Mouse (Mus musculus) heart, postnatal 14 days (tissue): ENCODE data around the gene Tbx4. TPM values are rescaled to one million over a fixed set of nuclear protein-coding genes. Genes with fewer than 3 reads are reported as not detected.

Experiments used
- DNase-seq, 2 experiments: peaks; one replicate each; pipeline ENCODE4 v3.0.0; 2021 to 2022
- intact Hi-C: fragments of 180-260 bp; cut with DNase I; formaldehyde crosslinking; loops from one replicate; pipeline ENCODE4 v1.15.1; 2025
- long read RNA-seq, 2 experiments: library from polyadenylated mRNA; stranded (forward); transcript quantifications; one replicate each; pipeline ENCODE4 v2.0.0; 2021
- total RNA-seq, 2 experiments: library from RNA; stranded (reverse); gene quantifications; 2 replicates each; pipeline ENCODE4 v1.2.3; 2021

Gene Tbx4
- under 1 TPM in 1 of 2 experiments, not detected in 1; 0.14 TPM for total RNA-seq
- long read RNA-seq, experiment 1 = 0 reads
- long read RNA-seq, experiment 2 = 0 reads

DNA sequence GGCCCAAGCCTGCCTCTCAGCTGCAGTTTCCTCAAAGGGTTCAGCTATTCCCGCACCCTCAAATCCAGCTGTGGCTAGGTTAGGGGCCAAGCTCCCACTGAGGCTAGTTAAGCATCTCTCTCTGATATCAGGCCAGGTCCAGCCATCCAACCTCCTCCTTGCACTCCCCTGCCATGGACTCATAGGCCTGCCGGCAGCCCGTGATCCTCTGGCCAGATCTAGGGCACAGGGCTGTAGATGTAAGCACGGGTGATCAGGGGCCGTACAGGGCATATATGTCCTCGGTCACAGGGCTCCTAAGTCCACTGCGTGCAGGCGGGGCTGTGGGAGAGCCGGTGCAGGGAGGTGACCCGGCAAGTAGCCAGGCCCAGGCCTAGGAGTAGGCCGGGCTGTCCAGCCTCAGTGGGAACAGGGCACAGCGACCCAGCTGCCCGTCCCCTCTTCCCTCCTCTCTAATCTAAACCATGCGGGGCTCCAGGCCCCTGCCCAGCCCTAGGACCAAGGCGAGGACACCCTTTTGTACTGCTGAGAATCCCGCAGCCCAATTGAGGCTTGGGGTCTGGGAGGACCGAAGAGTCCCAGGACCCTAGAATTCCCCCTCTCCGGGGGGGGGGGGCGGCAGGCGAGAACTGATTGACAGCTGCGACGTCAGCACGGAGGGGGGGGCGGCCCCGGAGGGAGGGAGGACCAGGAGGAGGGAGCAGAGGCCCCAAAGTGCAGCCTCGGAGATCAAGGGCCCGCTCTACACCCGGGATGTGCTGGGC lies at the start of gene Tbx4:
Gene Tbx4 (plus strand): TSS at position 758 of the 764 bp plus-strand sequence.
- intact Hi-C loops = no loop called here
- no peak for DNase-seq

DNA sequence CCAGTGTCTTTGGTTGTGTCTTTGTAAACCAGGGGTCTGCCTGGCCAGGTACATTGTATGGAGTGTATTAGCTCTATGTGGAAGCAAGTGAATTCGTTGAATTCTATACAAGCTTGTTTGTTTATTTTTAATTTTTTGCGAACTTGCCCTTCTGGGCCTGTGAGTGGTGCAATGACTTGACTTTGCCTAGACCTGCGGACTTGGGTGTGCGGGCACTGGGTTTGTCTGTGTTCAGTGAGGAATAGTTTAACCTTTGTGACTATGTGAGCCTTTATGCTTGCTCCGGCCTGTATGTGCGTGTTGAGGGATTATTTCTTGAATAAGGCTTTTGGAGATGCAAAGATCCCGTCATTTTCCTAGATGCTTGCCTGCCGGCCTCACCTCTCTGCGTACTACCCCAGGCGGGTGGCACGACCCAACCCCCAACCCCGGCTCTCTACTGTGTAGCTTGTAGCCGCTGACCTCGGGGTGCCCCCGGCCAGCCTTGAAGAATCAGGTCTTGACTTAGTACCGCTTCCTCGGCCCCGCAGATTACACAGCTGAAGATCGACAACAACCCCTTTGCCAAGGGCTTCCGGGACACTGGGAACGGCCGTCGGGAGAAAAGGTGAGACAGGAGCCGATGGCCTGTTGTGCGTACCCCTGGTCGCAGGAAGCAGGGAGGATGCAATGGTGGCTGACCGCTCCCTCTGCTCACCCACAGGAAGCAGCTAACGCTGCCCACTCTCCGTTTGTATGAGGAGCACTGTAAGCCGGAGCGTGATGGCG lies 49.5 kb upstream of the Tbx4 start:
- intact Hi-C loops = no loop called here
- no peak for DNase-seq

DNA sequence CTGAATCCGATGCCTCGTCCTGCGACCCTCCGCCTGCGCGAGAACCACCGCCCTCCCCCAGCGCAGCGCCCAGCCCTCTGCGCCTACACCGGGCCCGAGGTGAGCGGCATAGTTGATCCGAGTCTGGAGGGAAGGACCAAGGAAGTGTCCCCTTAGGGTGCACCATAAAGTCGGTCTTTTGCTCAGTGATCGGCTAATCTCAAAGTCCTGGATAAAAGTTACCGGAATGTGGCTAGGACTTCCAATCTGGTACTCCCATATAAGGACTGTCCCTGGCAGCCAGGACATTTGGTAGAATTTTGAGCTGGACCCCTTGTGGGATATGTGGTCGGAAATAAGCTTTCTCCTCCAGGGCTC lies 49.0 kb upstream of the Tbx4 start:
- DNase-seq = no peak
- intact Hi-C loops = no loop called here

DNA sequence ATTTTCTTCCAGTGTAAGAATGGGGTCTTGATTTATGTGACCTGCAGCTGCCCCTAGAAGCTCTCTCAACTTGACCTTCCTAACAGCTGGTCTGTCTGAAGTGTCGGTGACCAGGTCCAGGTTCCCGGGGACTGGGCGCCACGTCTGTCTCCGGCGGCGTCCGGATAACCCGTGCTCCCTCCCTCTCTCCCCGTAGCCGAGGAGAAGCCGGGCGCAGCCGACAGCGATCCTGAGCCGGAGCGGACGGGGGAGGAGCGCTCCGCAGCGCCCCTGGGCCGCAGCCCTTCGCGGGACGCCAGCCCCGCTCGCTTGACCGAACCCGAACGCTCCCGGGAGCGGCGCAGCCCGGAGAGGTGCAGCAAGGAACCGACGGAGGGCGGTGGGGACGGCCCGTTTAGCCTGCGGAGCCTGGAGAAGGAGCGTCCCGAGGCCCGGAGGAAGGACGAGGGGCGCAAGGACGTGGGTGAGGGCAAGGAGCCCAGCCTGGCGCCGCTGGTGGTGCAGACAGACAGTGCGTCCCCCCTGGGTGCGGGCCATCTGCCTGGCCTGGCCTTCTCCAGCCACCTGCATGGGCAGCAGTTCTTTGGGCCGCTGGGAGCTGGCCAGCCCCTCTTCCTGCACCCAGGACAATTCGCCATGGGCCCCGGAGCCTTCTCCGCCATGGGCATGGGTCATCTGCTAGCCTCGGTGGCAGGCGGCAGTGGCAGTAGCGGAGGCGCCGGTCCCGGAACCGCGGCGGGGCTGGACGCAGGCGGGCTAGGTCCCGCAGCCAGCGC lies 48.4 kb upstream of the Tbx4 start:
- DNase-seq = no peak
- intact Hi-C loops = no loop called here

DNA sequence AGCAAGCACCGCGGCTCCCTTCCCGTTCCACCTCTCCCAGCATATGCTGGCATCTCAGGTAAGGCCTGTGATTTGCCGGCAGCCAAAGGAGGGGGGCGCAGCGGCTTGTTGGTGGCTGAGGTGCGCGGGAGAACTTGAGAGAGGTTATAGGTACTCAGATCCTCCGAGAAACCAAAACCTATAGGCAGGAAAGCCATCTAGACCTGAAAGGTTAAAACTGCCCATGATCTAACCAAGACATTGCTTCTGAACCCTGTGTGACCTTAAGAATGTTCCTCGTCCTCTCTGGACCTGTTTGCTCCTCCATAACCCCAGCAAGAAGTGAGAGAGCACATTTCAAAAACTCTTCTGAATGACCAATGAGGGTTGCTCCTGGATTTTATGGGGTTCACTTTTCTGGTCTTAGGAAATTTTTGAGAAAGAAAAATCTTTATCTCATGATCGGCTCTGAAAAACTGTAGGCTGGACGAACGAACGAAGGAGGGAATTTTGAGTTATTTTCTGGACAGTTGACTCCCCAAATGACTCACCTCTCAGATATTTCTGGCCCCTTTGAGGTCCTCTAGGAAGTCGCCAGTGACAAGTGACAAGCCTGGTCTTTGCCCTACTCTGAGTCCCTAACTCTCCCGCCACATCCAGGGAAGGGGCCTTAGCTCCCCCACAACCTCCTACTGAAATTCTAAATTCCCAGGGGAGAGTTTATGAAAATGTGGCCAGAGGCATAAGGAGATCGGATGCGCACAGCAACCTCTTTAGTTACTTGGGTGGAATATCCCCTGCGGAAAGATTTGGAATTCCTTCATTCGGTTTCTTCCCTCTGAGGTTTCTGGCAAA lies 47.6 kb upstream of the Tbx4 start:
- no peak for DNase-seq
- intact Hi-C loops = no loop called here

DNA sequence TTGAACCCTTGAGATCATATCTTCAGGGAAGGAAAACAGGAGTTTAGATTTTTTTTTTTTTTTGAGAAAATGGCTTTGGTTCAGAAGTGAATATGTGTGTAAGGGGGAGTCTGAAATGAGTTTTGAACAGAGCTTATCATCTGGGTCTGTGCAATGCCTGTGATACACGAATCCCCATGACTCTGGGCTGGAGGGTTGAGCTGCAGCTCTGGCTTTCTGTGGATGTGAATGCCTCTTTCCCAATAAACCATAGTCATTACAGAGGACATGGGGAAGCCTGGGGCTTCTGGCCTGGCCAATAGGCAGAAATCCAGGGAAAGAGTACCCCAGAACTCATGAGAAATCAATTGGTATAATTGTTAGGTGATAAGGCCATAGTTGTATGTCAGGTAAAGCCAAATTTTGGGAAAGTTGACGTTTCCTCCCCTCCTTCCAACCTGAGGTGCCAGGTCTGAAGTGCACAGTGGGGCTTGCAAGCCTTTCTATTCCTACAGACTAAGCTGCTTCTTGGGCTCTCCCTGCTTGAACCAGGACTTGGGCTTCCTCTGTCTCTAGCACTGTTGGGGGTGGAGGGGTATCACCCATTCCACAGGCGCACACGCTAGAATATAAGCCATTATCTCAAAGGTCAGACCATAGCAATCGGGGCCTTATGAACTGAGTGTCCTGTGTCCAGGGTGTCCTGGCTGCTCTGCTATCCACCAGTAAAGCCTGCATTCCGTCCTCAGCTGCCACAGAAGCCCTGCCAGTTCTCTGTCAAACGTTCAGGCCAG lies 46.8 kb upstream of the Tbx4 start:
- intact Hi-C loops = no loop called here
- DNase-seq = no peak

DNA sequence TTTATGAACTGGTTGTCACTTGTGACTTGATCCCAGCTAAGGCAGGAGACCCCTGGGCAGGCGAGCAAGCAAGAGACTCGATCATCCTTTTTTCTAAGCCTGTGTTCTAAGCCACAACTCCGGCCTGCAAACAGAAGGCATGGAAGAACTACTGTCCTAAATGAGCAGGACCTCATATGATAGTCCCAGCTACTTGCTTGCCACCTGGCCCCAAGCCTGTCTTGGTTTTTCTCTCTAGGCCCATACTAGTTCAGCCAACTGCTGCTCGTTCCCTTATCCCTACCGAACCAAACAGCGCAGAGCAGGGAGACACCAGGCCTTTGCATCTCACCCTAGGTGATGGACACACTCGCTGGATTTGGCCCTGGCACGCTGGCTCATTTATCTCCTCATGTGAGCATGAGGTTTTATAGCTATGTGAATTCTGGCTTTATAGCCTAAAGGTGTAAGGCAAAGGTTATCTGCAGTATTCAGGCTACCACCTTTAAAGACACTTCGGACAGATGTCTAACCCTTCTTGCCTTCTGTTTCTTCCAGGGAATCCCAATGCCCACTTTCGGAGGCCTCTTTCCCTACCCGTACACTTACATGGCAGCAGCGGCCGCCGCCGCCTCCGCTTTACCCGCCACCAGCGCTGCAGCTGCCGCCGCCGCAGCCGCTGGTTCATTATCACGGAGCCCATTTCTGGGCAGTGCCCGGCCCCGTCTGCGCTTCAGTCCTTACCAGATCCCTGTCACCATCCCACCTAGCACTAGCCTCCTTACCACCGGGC lies 46.0 kb upstream of the Tbx4 start:
- intact Hi-C loops = no loop called here
- no peak for DNase-seq

DNA sequence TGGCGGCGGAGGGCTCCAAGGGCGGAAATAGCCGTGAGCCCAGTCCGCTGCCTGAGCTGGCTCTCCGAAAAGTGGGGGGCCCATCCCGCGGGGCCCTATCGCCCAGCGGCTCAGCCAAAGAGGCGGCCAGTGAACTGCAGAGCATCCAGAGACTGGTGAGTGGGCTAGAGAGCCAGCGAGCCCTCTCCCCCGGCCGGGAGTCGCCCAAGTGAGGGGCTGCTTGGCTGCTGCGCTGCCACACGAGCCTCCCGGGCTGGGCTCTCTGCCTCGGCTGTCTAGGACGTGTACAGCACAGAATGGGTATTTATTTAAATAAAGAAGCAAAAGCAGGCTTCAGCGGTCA lies 45.4 kb upstream of the Tbx4 start:
- intact Hi-C loops = no loop called here
- DNase-seq = no peak

DNA sequence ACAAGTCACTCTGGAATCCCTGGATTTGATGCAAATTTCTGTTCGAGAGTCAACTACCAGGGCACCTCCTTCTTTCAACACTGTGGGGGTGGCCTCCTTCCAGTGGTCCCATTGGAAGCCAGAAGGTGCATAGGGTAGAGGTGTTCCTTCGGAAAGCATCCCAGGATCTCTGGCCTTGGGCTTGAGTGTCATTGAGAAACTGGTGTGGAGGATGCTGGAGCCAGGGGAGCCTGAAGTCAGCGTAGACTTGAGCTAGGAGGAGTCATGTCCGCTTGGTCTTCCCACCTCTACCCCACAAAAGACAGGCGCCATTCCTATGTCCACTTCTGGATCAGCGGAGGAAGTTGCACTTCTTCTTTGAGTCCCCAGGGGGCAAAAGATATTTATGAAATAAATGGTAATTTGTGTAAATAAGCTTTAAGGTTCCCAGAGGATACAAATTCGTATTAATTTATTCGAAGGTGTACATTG lies 45.0 kb upstream of the Tbx4 start:
- intact Hi-C loops = no loop called here
- no peak for DNase-seq

DNA sequence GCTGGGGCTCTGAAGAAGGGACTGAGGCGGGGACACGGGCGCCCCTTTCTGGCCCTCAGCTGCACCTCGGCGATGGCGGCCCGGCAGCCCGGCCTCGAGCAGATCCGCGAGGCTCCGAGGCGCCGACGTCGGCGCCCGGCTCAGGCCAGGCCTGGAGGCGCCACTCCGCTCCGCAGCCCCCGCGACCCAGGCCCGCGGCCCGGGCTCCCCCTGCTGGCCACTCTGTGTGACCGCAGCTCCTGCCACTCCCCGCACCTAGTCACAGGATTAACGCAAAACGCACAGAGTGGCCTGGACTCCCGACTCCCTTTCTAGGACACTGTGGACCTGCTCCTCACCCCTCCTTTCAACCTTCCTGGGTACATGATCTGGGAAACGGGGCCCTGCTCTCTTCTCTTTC lies 44.2 kb upstream of the Tbx4 start:
- intact Hi-C loops = loop anchor here (2.0 kb wide), 3 partner anchors 323 to 459 kb away; no protein-coding TSS in a partner anchor
- DNase-seq = peak; percentile 87

DNA sequence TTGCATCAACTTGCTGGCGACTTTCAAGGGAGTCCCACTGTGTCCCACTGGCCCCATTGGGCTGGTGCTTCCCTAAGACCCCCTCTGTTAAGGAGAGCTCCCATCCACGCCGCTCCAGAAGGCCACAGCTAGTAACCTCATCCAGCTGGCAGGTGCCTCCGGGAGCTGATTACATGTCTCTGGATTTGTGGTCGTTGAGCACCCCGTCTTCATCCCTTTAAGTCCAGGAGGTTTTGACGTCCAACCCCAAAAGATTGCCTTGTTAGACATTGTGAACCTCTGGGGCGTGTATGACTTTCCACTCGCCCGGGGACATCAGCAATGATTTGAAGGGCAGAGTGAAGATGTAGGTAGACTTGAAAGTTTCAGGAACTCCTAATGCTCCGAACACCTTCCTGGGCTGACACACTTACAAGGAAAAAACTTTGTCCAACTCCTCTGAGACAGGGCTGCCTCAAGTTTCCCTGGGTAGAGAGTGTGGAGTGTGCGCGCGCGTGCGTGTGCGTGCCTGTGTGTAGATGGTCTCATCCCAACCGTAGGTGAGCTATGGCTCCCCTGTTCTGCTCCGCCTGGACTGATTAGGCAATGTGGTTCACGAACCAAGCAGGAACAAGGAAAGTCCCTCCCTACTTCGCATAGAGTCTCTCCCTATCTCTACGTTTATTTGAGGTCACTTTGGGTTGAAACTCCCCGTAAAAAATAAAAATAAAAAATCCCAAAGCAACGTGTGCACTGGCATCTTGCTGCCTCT lies 43.5 kb upstream of the Tbx4 start:
- intact Hi-C loops = loop anchor here (2.0 kb wide), 3 partner anchors 324 to 460 kb away; no protein-coding TSS in a partner anchor
- no peak for DNase-seq

DNA sequence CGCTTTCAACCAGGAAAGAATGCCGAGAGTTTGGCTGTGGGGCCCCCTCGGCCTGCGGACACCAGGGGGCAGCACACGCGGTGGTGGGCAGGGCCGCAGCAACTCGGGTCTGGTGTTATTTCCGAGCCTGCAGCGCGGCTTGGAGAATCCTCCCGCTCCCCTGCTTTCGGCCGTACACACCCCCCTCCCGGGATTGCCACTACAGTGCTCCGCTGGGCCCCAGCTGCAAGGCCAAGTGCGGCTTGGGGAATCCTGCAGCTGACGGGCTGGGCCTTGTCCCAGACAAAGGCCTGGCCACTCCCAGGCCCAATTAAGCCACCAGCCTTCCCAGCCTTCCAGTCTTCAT lies 42.9 kb upstream of the Tbx4 start:
- DNase-seq = peak; percentile 88 to 90
- intact Hi-C loops = loop anchor here (2.0 kb wide), 3 partner anchors 325 to 461 kb away; no protein-coding TSS in a partner anchor

DNA sequence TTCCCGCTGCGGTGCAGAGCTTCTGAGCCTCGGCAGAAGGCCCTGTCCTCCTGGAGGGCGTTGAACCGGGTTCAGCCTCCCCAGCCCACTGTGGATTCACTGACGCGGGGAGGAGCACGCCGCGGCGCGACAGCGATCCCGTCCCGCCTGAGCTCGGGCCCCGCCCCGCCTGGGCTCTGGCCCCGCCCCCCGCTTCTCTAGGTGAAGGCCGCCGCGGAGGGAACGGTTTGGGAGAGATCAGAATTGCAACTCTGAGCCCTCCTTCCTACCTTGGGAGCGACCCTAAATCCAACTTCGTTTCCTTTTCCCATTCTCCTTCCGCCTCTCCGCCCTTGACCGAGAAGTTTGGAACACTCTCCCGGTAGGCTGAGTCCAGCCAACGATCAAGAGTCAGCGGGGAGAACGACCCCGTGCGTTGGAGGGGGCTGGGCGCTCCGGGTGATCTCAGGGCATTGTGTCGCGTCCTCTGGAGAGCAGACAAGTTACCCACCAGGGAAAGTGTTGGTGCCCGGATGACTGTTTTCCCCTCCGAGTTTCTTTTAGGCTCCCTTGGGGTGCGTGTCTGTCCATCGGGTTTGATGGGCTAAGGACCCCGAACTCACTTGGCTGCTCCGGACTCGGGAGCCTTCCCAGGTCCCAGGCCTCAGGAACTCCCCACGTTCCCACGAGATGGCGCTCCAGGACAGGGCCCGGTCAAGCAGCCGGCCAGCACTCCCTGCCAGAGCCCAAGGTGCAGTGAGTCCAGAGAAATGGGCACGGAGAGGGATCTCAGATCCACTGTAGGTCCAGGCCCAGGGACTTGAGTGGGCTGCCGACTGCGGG lies 41.9 kb upstream of the Tbx4 start:
- DNase-seq = peak; percentile 93 to 95
- intact Hi-C loops = loop anchor here (2.0 kb wide), 1 partner anchor 128 kb away; no protein-coding TSS in a partner anchor

DNA sequence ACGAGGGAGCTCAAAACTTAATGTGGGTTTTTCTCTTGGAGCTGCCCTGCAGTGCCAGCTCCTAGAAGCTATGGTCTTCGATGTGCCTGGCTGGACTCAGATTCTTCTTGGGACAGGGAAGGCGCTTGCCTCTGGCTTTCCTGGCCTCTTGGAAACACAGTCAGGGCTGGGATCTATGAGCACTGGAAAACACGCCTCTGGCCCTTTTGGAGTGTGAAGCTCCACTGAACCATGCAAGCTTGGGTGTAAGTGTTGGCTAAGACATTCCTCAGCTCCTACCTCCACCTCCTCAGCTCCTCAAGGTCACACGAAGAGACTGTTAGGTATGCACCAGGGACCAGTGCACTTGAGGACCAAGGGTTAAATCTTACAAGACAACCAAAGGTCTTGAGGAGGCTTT lies 41.3 kb upstream of the Tbx4 start:
- no peak for DNase-seq
- intact Hi-C loops = loop anchor here (2.0 to 5.0 kb wide), 3 partner anchors 128 to 512 kb away; partner anchors contain the start of gene Med13

DNA sequence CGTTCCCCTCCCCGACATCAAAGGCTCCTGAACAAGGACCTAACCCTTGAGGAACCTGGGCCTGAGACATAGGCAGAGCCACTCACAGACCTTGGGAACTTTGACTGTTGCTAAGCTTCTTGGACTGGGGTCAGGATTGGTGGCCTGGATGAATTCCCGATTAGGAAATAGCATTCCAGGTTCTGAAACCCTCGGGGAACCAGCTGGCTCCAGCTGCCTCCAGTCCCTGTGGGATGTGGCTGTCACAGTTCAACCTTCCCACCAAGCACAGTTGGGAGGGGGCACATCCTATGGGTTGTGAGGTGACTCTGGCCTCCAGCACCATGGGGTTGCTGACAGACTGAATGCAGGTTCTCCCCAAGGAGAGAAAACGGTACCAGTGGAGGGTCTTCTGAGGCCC lies 40.3 kb upstream of the Tbx4 start:
- intact Hi-C loops = loop anchor here (2.0 to 5.0 kb wide), 3 partner anchors 127 to 511 kb away; partner anchors contain the start of gene Med13
- peak; percentile 66 to 68 for DNase-seq

DNA sequence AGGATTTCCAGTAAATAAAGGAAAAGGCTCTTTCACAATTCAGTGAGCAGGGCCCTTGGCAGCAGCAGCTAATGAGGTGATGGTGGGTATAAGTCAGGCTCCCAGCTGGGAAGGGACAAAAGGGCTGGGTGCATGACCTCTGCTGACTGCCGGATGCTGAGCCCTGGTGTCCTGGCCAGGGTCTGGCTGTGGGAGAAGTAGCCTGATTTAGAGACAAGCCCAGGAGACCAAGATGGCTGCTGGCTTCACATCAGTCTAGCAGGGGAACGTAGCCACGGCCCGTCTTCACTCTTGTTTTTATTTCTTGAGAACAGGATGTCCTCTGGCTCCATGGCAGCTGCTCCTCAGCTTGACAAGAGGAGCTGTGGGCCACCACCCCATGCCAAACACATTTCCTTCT lies 39.7 kb upstream of the Tbx4 start:
- intact Hi-C loops = loop anchor here (5.0 kb wide), 2 partner anchors 326 to 511 kb away; partner anchors contain the start of gene Med13
- DNase-seq = peak in 1 of 2 experiments; percentile 59

DNA sequence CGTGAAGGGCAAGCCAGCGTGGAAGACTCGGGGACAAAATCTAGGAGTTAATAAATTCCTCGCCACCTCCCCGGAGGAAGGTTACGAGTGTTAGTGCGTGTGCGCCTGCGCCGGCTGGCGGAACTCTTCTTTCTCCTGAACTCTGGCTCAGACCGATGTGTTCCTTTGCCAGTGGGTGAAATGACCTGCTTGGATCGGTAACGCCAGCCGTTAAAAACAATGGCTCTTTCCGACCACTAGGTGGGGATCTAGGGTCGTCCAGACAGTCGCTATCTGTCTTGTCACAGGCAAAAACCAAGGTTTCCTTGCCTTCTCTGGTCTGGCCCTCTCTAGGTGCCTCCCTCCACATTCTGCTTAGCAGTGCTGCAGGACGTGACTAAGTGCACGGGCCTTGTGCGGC lies 37.2 kb upstream of the Tbx4 start:
- peak; percentile 63 to 74 for DNase-seq
- intact Hi-C loops = loop anchor here (2.0 to 5.0 kb wide), 3 partner anchors 218 to 508 kb away; partner anchors contain the start of gene Med13
